Mouse (Mus musculus) T-helper 2 cell (primary cell): ENCODE measurements around the gene Fbxo6.

ENCODE experiments used
- in situ Hi-C: fragments of 300-600 bp; cut with MboI, MseI; formaldehyde crosslinking; loops from one replicate; pipeline ENCODE4 v1.15.1; 2025; ENCODE audit warnings: high pct_unique_total_duplicates

Gene Fbxo6

GRCm38 (mm10) chr4:148164002-148164439 lies 12.1 kb upstream of the Fbxo6 start:
- in situ Hi-C loops = loop anchor here (25.0 kb wide), 1 partner anchor 448 kb away; the partner anchor contains the start of gene Masp2

GRCm38 (mm10) chr4:148160436-148161390 lies 8.8 kb upstream of the Fbxo6 start, which contains the start of the genes Fbxo44 and Fbxo2:
Gene Fbxo44, minus strand, starts transcription at chr4:148160482.
Gene Fbxo2, plus strand, starts transcription at chr4:148160621.
- in situ Hi-C loops = loop anchor here (25.0 kb wide), 1 partner anchor 452 kb away; the partner anchor contains the start of gene Masp2

GRCm38 (mm10) chr4:148159544-148160435 lies 7.8 kb upstream of the Fbxo6 start:
- in situ Hi-C loops = loop anchor here (25.0 kb wide), 1 partner anchor 453 kb away; the partner anchor contains the start of gene Masp2

GRCm38 (mm10) chr4:148158436-148159348 lies 6.8 kb upstream of the Fbxo6 start:
- in situ Hi-C loops = loop anchor here (25.0 kb wide), 1 partner anchor 454 kb away; the partner anchor contains the start of gene Masp2

- in situ Hi-C loops = loop anchor here (25.0 kb wide), 1 partner anchor 457 kb away; the partner anchor contains the start of gene Masp2
Observed at GRCm38 (mm10) chr4:148154982-148155381, 3.0 kb upstream of the Fbxo6 start.

- in situ Hi-C loops = loop anchor here (25.0 kb wide), 1 partner anchor 458 kb away; the partner anchor contains the start of gene Masp2
Observed at GRCm38 (mm10) chr4:148154006-148154405, 2.1 kb upstream of the Fbxo6 start.

GRCm38 (mm10) chr4:148152547-148152946 lies 607 bp upstream of the Fbxo6 start:
- in situ Hi-C loops = loop anchor here (25.0 kb wide), 1 partner anchor 460 kb away; the partner anchor contains the start of gene Masp2

- in situ Hi-C loops = loop anchor here (25.0 kb wide), 1 partner anchor 461 kb away; the partner anchor contains the start of gene Masp2
Observed at GRCm38 (mm10) chr4:148150953-148151266, 1.0 kb downstream of the Fbxo6 start.

- in situ Hi-C loops = loop anchor here (25.0 kb wide), 1 partner anchor 462 kb away; the partner anchor contains the start of gene Masp2
Observed at GRCm38 (mm10) chr4:148150242-148150641, 1.7 kb downstream of the Fbxo6 start.

- in situ Hi-C loops = no loop called here
Observed at GRCm38 (mm10) chr4:148149540-148149939, 2.4 kb downstream of the Fbxo6 start.

GRCm38 (mm10) chr4:148147714-148148113 lies 4.2 kb downstream of the Fbxo6 start:
- in situ Hi-C loops = no loop called here

- in situ Hi-C loops = no loop called here
Observed at GRCm38 (mm10) chr4:148143721-148144120, 8.2 kb downstream of the Fbxo6 start.

GRCm38 (mm10) chr4:148140098-148141011 lies 11.6 kb downstream of the Fbxo6 start:
- in situ Hi-C loops = no loop called here

- in situ Hi-C loops = no loop called here
Observed at GRCm38 (mm10) chr4:148139767-148140097, 12.2 kb downstream of the Fbxo6 start.

GRCm38 (mm10) chr4:148137503-148137902 lies 14.4 kb downstream of the Fbxo6 start:
- in situ Hi-C loops = no loop called here

GRCm38 (mm10) chr4:148134988-148135387 lies 17.0 kb downstream of the Fbxo6 start:
- in situ Hi-C loops = no loop called here

GRCm38 (mm10) chr4:148131497-148132081 lies 20.4 kb downstream of the Fbxo6 start:
- in situ Hi-C loops = no loop called here

- in situ Hi-C loops = no loop called here
Observed at GRCm38 (mm10) chr4:148130561-148131413, 21.2 kb downstream of the Fbxo6 start, which contains the start of gene Draxin. Gene Draxin, minus strand, starts transcription at chr4:148130698.
